Mouse (Mus musculus): ENCODE data around the gene Abhd17a.

Abhd17a gene

GRCm38 (mm10) chr10:80557346-80557965, 32.7 kb downstream of the Abhd17a start:
- in situ Hi-C loops (cut with MboI; ENCODE audit: unreplicated experiment in 2 of 2) = loop anchor here (5.0 to 25.0 kb wide), 2 partner anchors 35 to 330 kb away; no protein-coding TSS in a partner anchor

DNA sequence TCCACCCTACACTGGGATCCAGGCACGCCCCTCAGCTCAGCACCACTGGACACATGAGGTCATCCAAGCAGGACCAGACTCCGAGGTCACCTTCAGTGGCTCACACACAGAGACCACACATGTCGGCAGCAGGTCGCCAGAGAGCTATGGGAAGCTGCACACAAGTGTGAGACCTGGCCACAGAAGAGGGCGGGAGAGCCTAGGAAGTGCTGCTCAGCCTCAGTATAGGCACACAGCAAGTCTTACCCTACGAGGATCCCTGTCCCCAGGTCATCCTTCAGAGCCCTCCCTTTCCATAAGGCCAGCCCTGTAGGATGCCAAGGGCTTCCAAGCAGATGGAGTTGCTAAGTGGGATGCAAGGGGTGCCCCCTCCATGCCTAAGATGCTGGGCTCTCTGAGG, 36.1 kb downstream of the Abhd17a start:
- in situ Hi-C loops (cut with MboI; ENCODE audit: unreplicated experiment in 2 of 2) = loop anchor here in 1 of 2 experiments (5.0 to 25.0 kb wide), 2 partner anchors 107 to 333 kb away; no protein-coding TSS in a partner anchor

DNA sequence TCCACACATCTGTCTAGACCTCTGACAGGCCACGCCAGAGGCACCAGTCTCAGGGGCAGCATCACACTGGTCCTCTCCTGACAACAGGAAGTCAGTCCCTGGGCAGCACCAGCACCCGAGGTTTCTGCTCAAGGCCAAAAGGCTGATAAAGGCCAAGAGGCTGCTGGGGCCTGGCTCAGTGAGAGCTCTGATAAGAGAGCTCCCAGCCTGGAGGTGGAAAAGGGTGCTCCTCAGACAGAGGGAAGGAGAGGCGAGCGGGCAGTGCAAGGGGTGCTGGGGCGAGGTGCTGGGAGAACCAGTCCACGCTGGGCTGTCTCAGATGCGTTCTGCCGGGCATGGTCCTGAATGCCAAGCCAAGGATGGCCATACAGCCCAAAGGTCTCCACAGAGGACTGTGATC, 36.6 kb downstream of the Abhd17a start:
- in situ Hi-C loops (cut with MboI; ENCODE audit: unreplicated experiment in 2 of 2) = loop anchor here in 1 of 2 experiments (5.0 to 25.0 kb wide), 2 partner anchors 106 to 334 kb away; no protein-coding TSS in a partner anchor

DNA sequence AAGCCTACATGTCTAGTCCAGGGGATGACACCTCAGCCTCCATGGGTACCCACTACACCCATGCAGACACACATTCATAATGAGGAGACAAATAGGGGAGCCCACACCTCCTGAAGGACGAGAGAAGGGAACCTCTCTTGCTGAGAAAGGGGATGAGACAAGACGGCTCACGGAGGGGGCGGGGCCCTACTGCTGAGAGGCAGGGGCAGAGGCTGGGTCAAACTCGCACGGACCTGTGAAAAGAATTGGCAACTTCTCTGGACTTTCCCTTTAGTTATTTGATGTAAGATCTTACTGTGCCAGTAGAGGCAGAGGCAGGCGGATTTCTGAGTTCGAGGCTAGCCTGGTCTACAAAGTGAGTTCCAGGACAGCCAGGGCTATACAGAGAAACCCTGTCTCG, 37.8 kb downstream of the Abhd17a start:
- in situ Hi-C loops (cut with MboI; ENCODE audit: unreplicated experiment in 2 of 2) = loop anchor here in 1 of 2 experiments (5.0 to 25.0 kb wide), 2 partner anchors 105 to 335 kb away; no protein-coding TSS in a partner anchor

GRCm38 (mm10) chr10:80549279-80549678, 40.9 kb downstream of the Abhd17a start:
- in situ Hi-C loops (cut with MboI; ENCODE audit: unreplicated experiment in 2 of 2) = loop anchor here in 1 of 2 experiments (5.0 kb wide), 1 partner anchor 102 kb away; no protein-coding TSS in a partner anchor

- in situ Hi-C loops (cut with MboI; ENCODE audit: unreplicated experiment in 2 of 2) = loop anchor here in 1 of 2 experiments (5.0 kb wide), 1 partner anchor 101 kb away; no protein-coding TSS in a partner anchor
Observed at GRCm38 (mm10) chr10:80548428-80549006, 41.6 kb downstream of the Abhd17a start.

DNA sequence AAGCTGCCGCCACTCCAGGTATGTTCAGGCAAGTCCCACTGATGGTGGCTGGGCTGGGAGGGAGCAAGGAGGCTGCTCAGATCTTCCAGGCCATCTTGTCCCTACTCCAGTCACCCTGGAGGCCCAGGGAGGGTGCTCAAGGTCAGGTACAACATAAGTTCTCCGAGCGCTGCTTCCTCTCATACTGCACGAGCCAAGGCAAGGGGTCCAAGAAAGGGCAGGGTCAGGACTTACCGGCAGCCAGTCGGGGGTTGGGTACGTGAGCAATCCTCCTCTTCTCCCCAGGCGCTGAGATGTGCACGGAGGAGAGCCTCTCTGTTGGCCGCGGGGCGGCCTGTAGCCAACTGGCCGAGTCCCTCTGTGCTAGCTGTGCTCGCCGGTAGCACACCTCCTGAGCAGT, 42.6 kb downstream of the Abhd17a start:
- in situ Hi-C loops (cut with MboI; ENCODE audit: unreplicated experiment in 2 of 2) = loop anchor here in 1 of 2 experiments (5.0 kb wide), 1 partner anchor 100 kb away; no protein-coding TSS in a partner anchor

DNA sequence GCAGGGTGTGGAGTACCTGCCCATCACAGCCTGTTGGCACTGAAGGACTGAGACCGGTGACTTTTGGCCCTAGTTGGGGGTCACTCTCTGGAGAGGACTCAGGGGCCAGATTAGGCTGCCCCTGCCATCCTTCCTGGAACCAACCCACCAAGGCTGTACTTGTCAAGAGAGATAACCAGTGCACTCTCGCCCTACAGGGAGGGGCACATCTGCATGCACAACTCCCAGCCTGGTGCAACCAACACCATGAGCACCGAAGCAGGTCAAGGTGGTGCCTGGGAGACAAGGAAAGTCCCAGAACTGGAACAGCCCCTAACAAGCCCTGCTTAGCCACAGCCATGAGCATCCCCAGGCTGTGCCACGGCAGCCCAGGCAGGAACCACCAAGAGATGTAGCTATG, 43.2 kb downstream of the Abhd17a start:
- in situ Hi-C loops (cut with MboI; ENCODE audit: unreplicated experiment in 2 of 2) = loop anchor here in 1 of 2 experiments (5.0 kb wide), 1 partner anchor 100 kb away; no protein-coding TSS in a partner anchor

DNA sequence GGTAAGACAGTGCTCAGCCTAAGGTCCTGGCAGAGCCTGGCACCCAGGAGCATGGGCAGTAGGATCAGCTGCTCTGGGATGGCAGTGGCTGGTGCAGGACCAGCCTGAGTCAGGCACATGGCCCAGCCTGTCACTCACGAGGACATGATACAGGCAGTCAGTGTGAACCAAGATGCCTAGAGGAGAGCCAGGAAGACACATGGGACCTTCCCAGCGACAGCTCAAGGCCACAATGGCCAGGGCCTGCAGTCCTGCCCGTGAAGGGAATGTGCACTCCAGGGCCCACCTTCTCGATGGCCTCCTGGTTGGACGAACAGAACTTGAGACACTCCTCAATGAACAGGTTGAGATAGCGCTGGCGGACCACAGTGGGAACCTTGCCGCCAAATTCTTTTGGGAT, 44.6 kb downstream of the Abhd17a start:
- in situ Hi-C loops (cut with MboI; ENCODE audit: unreplicated experiment in 2 of 2) = loop anchor here in 1 of 2 experiments (5.0 kb wide), 1 partner anchor 98 kb away; no protein-coding TSS in a partner anchor

- in situ Hi-C loops (cut with MboI; ENCODE audit: unreplicated experiment in 2 of 2) = no loop called here
Observed at GRCm38 (mm10) chr10:80543873-80544272, 46.3 kb downstream of the Abhd17a start.

GRCm38 (mm10) chr10:80539493-80539892, 50.6 kb downstream of the Abhd17a start:
- in situ Hi-C loops (cut with MboI; ENCODE audit: unreplicated experiment in 2 of 2) = no loop called here

DNA sequence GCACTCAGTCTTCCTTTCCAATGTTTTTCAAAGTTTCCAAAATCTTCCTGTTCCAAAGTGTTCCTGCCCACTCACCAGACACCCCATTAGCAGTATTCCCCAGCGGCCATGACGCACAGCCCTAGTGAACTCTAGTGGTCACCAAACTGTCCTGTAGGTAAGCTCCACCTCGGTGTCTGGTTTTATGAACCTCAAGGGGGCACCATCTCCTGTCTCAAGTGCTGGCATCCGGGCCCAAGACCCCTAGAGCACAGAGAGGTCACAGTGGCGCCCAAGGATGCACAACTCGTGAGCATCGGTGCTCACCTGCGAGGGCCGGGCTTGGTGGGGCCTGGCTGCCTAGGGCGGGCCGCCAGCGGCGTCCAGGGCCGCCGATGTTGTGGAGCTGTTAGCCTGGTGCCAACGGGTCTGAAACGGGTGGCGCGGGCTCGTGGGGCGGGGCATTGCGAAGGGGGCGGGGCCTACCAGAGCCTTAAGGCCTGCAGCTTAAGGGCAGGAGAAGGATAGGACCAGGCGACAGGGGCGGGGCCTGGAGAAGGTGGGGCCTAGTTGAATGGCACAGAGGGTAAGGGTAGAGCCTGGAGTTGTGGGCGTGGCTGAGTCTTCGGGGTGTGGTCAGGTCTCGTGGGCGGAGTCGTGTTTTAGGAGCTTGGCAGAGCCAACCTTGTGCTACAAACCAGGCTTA, 51.3 kb downstream of the Abhd17a start, which contains the start of gene Atp8b3:
Atp8b3 (minus strand) TSS at position 415 of the 685 bp plus-strand sequence.
- in situ Hi-C loops (cut with MboI; ENCODE audit: unreplicated experiment in 2 of 2) = no loop called here

GRCm38 (mm10) chr10:80538180-80538579, 52.0 kb downstream of the Abhd17a start:
- in situ Hi-C loops (cut with MboI; ENCODE audit: unreplicated experiment in 2 of 2) = no loop called here

DNA sequence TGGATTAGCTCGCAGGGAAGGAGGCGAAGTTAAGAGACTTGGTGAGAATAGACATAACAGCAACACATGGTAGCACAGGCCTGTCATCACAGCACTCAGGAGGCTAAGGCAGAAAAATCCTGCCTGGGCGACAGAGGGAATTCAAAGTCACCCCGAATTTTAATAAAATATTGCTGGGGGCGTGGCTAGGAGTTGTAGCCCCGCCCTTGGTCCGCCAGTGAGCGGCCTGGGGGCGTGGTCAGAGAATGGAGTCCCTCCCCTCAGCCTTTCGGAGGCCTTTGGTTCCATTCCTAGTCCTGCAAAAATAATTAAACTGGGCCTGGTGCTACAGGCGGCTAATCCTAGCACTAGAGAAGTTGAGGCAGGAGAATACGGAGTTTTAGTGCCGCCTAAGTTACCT, 54.4 kb downstream of the Abhd17a start:
- in situ Hi-C loops (cut with MboI; ENCODE audit: unreplicated experiment in 2 of 2) = no loop called here

DNA sequence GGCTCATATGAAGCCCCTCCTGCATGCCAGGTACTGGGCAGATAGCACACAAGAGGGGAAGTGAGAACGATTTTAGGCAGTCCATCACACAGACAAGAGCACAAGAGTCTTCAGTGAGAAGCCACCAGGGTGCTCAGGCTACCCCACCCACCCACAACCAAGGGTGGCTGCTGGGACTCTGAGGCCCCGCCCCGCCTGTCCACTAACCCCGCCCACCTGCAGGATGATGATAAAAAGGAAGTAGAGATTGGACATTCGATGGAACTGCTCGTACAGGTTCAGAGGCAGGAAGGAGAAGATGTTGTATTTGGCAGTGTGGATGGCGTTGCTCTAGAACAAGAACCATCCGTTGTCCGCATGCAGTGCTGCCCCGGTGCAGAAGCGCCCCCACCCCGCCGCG, 55.1 kb downstream of the Abhd17a start:
- in situ Hi-C loops (cut with MboI; ENCODE audit: unreplicated experiment in 2 of 2) = no loop called here

DNA sequence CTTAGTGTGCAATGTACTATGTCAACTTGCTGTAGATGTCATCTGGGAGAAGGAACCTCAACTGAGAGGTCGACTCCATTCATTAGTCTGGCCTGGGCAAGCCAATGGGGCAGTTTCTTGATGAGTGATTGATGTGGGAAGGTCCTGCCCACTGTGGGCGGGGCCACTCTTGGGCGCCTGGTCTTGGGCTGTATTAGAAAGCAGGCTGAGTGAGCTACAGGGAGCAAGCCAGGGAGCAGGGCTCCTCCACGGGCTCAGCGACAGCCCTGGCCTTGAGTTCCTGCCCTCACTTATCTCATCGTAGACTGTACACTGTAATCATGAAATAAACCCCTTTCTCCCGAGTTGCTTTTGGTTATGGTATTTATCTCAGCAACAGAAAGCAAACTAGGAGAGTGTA, 56.4 kb downstream of the Abhd17a start:
- in situ Hi-C loops (cut with MboI; ENCODE audit: unreplicated experiment in 2 of 2) = no loop called here
